Mouse (Mus musculus): ENCODE measurements at regions not wholly inside any gene's neighbourhood (a gene's known extent, or its start where the extent isn't known, plus 50 kb on each side); places are given as distances from the start of the nearest gene placed in this dataset.

- no peak for DNase-seq (ENCODE audit: extremely low spot score, low read depth, low spot score)
Observed at GRCm38 (mm10) chr2:61110591-61110990, 147.6 kb upstream of the Rbms1 start.

- no peak for DNase-seq (ENCODE audit: extremely low spot score, low read depth, low spot score)
Observed at GRCm38 (mm10) chr2:61109564-61109963, 146.6 kb upstream of the Rbms1 start.

- no peak for DNase-seq (ENCODE audit: extremely low spot score, low read depth, low spot score)
Observed at GRCm38 (mm10) chr2:61105169-61105568, 142.2 kb upstream of the Rbms1 start.

GRCm38 (mm10) chr2:61100854-61101253, 137.9 kb upstream of the Rbms1 start:
- no peak for DNase-seq (ENCODE audit: extremely low spot score, low read depth, low spot score)

- no peak for DNase-seq (ENCODE audit: extremely low spot score, low read depth, low spot score)
Observed at GRCm38 (mm10) chr2:61088501-61088900, 125.5 kb upstream of the Rbms1 start.

GRCm38 (mm10) chr2:61084835-61085234, 121.8 kb upstream of the Rbms1 start:
- DNase-seq (ENCODE audit: extremely low spot score, low read depth, low spot score): no peak

GRCm38 (mm10) chr2:61083100-61083499, 120.1 kb upstream of the Rbms1 start:
- DNase-seq (ENCODE audit: extremely low spot score, low read depth, low spot score): no peak

GRCm38 (mm10) chr2:61082640-61083039, 119.6 kb upstream of the Rbms1 start:
- DNase-seq (ENCODE audit: extremely low spot score, low read depth, low spot score): no peak

- DNase-seq (ENCODE audit: extremely low spot score, low read depth, low spot score): no peak
Observed at GRCm38 (mm10) chr2:61080006-61080405, 117.0 kb upstream of the Rbms1 start.

- no peak for DNase-seq (ENCODE audit: extremely low spot score, low read depth, low spot score)
Observed at GRCm38 (mm10) chr2:61071025-61071424, 108.0 kb upstream of the Rbms1 start.

GRCm38 (mm10) chr2:61067877-61068276, 104.9 kb upstream of the Rbms1 start:
- DNase-seq (ENCODE audit: extremely low spot score, low read depth, low spot score): no peak

- no peak for DNase-seq (ENCODE audit: extremely low spot score, low read depth, low spot score)
Observed at GRCm38 (mm10) chr2:61062125-61062524, 99.1 kb upstream of the Rbms1 start.

GRCm38 (mm10) chr2:61060906-61061305, 97.9 kb upstream of the Rbms1 start:
- DNase-seq (ENCODE audit: extremely low spot score, low read depth, low spot score): no peak

- no peak for DNase-seq (ENCODE audit: extremely low spot score, low read depth, low spot score)
Observed at GRCm38 (mm10) chr2:61058545-61059235, 95.7 kb upstream of the Rbms1 start.

- DNase-seq (ENCODE audit: extremely low spot score, low read depth, low spot score): no peak
Observed at GRCm38 (mm10) chr2:61052296-61052695, 89.3 kb upstream of the Rbms1 start.

GRCm38 (mm10) chr2:61051808-61052207, 88.8 kb upstream of the Rbms1 start:
- DNase-seq (ENCODE audit: extremely low spot score, low read depth, low spot score): no peak

GRCm38 (mm10) chr2:61046111-61046767, 83.2 kb upstream of the Rbms1 start:
- no peak for DNase-seq (ENCODE audit: extremely low spot score, low read depth, low spot score)

GRCm38 (mm10) chr2:61045467-61045866, 82.5 kb upstream of the Rbms1 start:
- DNase-seq (ENCODE audit: extremely low spot score, low read depth, low spot score): no peak

- DNase-seq (ENCODE audit: extremely low spot score, low read depth, low spot score): no peak
Observed at GRCm38 (mm10) chr2:61032920-61033319, 69.9 kb upstream of the Rbms1 start.

GRCm38 (mm10) chr2:61029706-61030105, 66.7 kb upstream of the Rbms1 start:
- no peak for DNase-seq (ENCODE audit: extremely low spot score, low read depth, low spot score)

- DNase-seq (ENCODE audit: extremely low spot score, low read depth, low spot score): no peak
Observed at GRCm38 (mm10) chr2:61028578-61028977, 65.6 kb upstream of the Rbms1 start.

- DNase-seq (ENCODE audit: extremely low spot score, low read depth, low spot score): no peak
Observed at GRCm38 (mm10) chr2:61027686-61028085, 64.7 kb upstream of the Rbms1 start.

- no peak for DNase-seq (ENCODE audit: extremely low spot score, low read depth, low spot score)
Observed at GRCm38 (mm10) chr2:61022411-61022810, 59.4 kb upstream of the Rbms1 start.
